Mouse (Mus musculus) heart, embryonic 11.5 days (tissue): ENCODE measurements at regions not wholly inside any gene's neighbourhood (a gene's known extent, or its start where the extent isn't known, plus 50 kb on each side); places are given as distances from the start of the nearest gene placed in this dataset.

Experiments used
- ATAC-seq: fragments of 200-750 bp; cut with Nextera tagmentation; replicated peaks from 2 replicates; pipeline ENCODE4 v1.8.0; 2017; ENCODE audit warnings: moderate library complexity; ENCODE audit not compliant: insufficient number of reproducible peaks, low FRiP score, low TSS enrichment
- H3K27ac ChIP-seq: fragments of 300-500 bp; sonication (generic); 2 replicates; pipeline ENCODE4 v1.5.1; 2014; ENCODE audit warnings: mild to moderate bottlenecking, low read depth, low read length
- H3K27me3 ChIP-seq: fragments of 300-500 bp; sonication (generic); 2 replicates; pipeline ENCODE4 v1.6.1; 2014; ENCODE audit warnings: mild to moderate bottlenecking, low read length, mixed read lengths; ENCODE audit not compliant: control insufficient read depth, insufficient read depth
- H3K36me3 ChIP-seq: fragments of 300-500 bp; sonication (generic); 2 replicates; pipeline ENCODE4 v1.6.1; 2014; ENCODE audit warnings: mild to moderate bottlenecking, low read length, moderate library complexity, mixed read lengths; ENCODE audit not compliant: control insufficient read depth, insufficient read depth
- H3K4me1 ChIP-seq: fragments of 300-500 bp; sonication (generic); 2 replicates; pipeline ENCODE4 v1.6.1; 2014; ENCODE audit warnings: low read length; ENCODE audit not compliant: control insufficient read depth, insufficient read depth
- H3K4me2 ChIP-seq: fragments of 300-500 bp; sonication (generic); 2 replicates; pipeline ENCODE4 v1.6.1; 2014; ENCODE audit warnings: mild to moderate bottlenecking, moderate library complexity
- H3K4me3 ChIP-seq: fragments of 300-500 bp; sonication (generic); 2 replicates; pipeline ENCODE4 v1.5.1; 2014; ENCODE audit warnings: low read depth, low read length
- H3K9ac ChIP-seq: fragments of 300-500 bp; sonication (generic); 2 replicates; pipeline ENCODE4 v1.6.1; 2014; ENCODE audit warnings: mild to moderate bottlenecking, low read depth, low read length, moderate library complexity
- H3K9me3 ChIP-seq: fragments of 300-500 bp; sonication (generic); replicated peaks from 2 replicates; pipeline ENCODE4 v1.6.1; 2016; ENCODE audit warnings: low read length; ENCODE audit not compliant: control insufficient read depth
- WGBS: fragments of 180-500 bp; shearing (Covaris S2); extraction: QIAGEN DNeasy Blood & Tissue Kit; methylation state at CpG from one replicate; pipeline ENCODE4 v1.1.7; 2014; ENCODE audit not compliant: insufficient replicate concordance; 5-methylcytosine and 5-hydroxymethylcytosine counted together

DNA sequence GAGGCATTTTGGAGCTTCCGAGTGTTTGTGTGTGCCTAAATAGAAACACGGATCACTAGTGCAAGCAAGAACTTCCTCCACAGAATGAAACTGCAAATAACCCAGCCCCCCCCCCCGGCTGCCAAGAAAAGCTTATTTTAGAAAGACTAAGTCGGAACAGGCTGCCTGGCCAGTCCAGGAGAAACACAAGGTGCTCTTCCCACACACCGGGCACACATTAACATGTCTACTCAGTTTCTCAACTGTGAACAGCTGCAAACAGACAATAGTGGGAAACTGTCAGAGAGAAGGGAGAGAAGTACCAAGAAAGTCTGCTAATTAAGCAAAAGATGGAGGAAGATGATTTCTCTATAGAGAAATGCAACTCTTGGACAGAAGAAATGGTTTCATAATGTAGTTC is 267.3 kb upstream of the Zbtb20 start:
- H3K4me2 ChIP-seq = no peak overlapping the region
- no peaks in the 10 kb centered on the region for H3K9me3 ChIP-seq
- H3K9ac ChIP-seq = no peak overlapping the region
- ATAC-seq = no peak
- H3K36me3 ChIP-seq = no peaks in the 10 kb centered on the region
- H3K27ac ChIP-seq = no peak overlapping the region
- 53% methylated on average over 5 of the region's 5 CpGs for WGBS
- H3K27me3 ChIP-seq = no peaks in the 10 kb centered on the region
- H3K4me1 ChIP-seq = no peaks in the 10 kb centered on the region
- no peak overlapping the region for H3K4me3 ChIP-seq

DNA sequence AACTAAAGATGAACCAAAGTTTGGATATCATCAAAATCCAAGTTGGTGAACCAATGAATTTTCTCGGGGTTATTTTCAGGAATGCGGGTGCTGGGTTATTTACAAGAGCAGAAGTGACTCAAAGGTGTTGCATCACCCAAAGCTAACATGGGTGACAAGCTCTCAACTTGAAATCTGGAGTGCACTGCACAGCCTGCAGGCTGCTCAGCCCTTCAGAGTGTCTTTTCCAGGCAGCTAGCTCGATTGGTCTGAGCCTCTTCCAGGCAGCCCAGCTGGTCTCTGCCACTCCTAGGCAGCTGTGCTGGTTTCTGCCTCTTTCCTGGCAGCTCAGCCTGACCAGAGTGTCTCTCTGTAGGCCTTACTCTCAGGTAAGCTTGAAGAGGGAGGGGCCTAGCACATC is 251.9 kb upstream of the Gap43 start:
- no peak for ATAC-seq
- H3K9me3 ChIP-seq = no peaks in the 10 kb centered on the region
- no peak overlapping the region for H3K4me3 ChIP-seq
- H3K27ac ChIP-seq = no peak overlapping the region
- no peak overlapping the region for H3K9ac ChIP-seq
- H3K4me2 ChIP-seq = no peak overlapping the region
- H3K27me3 ChIP-seq = no peaks in the 10 kb centered on the region
- 70% methylated on average over 3 of the region's 3 CpGs for WGBS
- H3K4me1 ChIP-seq = no peaks in the 10 kb centered on the region
- no peaks in the 10 kb centered on the region for H3K36me3 ChIP-seq

GRCm38 (mm10) chr16:42591530-42591929 is 251.1 kb upstream of the Gap43 start:
- Histone ChIP-seq H3K4me2 (no peak overlapping the region), H3K4me3 (no peak overlapping the region), H3K27me3 (no peaks in the 10 kb centered on the region), H3K9ac (no peak overlapping the region), H3K4me1 (no peaks in the 10 kb centered on the region), H3K27ac (no peak overlapping the region), H3K9me3 (no peaks in the 10 kb centered on the region), H3K36me3 (no peaks in the 10 kb centered on the region)
- 76% methylated on average over 5 of the region's 5 CpGs for WGBS
- no peak for ATAC-seq

GRCm38 (mm10) chr16:42586196-42586595 is 245.7 kb upstream of the Gap43 start:
- Histone ChIP-seq H3K36me3 (no peaks in the 10 kb centered on the region), H3K9ac (no peak overlapping the region), H3K27me3 (no peaks in the 10 kb centered on the region), H3K27ac (no peak overlapping the region), H3K4me2 (no peak overlapping the region), H3K4me3 (no peak overlapping the region), H3K9me3 (no peaks in the 10 kb centered on the region), H3K4me1 (no peaks in the 10 kb centered on the region)
- ATAC-seq = no peak

- no peaks in the 10 kb centered on the region for H3K36me3 ChIP-seq
- 8% methylated on average over 7 of the region's 7 CpGs for WGBS
- peak overlapping the region; percentile 23; the same call in 1 of the 2 replicates for H3K4me2 ChIP-seq
Observed at GRCm38 (mm10) chr16:42575517-42575946, 235.1 kb upstream of the Gap43 start.

GRCm38 (mm10) chr16:42574978-42575377 is 234.5 kb upstream of the Gap43 start:
- Histone ChIP-seq H3K9ac (no peak overlapping the region), H3K36me3 (no peaks in the 10 kb centered on the region), H3K4me1 (no peaks in the 10 kb centered on the region), H3K4me3 (no peak overlapping the region), H3K4me2 (no peak overlapping the region), H3K27me3 (no peaks in the 10 kb centered on the region), H3K27ac (no peak overlapping the region), H3K9me3 (no peaks in the 10 kb centered on the region)
- WGBS = 30% methylated on average over 1 of the region's 1 CpGs
- ATAC-seq = no peak

More at GRCm38 (mm10) chr16:42575517-42575946, 235.1 kb upstream of the Gap43 start:
- Histone ChIP-seq H3K4me1 (no peaks in the 10 kb centered on the region), H3K9ac (no peak overlapping the region), H3K4me3 (no peak overlapping the region), H3K9me3 (no peaks in the 10 kb centered on the region), H3K27ac (no peak overlapping the region), H3K27me3 (no peaks in the 10 kb centered on the region)
- ATAC-seq = no peak

GRCm38 (mm10) chr16:42570246-42570996 is 230.0 kb upstream of the Gap43 start:
- no peak for ATAC-seq
- WGBS = 73% methylated on average over 6 of the region's 6 CpGs
- H3K9ac ChIP-seq = no peak overlapping the region
- H3K27me3 ChIP-seq = no peaks in the 10 kb centered on the region
- H3K4me2 ChIP-seq = no peak overlapping the region
- H3K4me1 ChIP-seq = no peaks in the 10 kb centered on the region
- H3K27ac ChIP-seq = no peak overlapping the region
- no peaks in the 10 kb centered on the region for H3K36me3 ChIP-seq
- no peaks in the 10 kb centered on the region for H3K9me3 ChIP-seq
- H3K4me3 ChIP-seq = no peak overlapping the region

GRCm38 (mm10) chr16:42569335-42569734 is 228.9 kb upstream of the Gap43 start:
- H3K9me3 ChIP-seq = no peaks in the 10 kb centered on the region
- ATAC-seq = no peak
- no peak overlapping the region for H3K27ac ChIP-seq
- WGBS = 67% methylated on average over 2 of the region's 2 CpGs
- no peaks in the 10 kb centered on the region for H3K4me1 ChIP-seq
- H3K9ac ChIP-seq = no peak overlapping the region
- no peaks in the 10 kb centered on the region for H3K27me3 ChIP-seq
- H3K4me2 ChIP-seq = no peak overlapping the region
- H3K36me3 ChIP-seq = no peaks in the 10 kb centered on the region
- no peak overlapping the region for H3K4me3 ChIP-seq

DNA sequence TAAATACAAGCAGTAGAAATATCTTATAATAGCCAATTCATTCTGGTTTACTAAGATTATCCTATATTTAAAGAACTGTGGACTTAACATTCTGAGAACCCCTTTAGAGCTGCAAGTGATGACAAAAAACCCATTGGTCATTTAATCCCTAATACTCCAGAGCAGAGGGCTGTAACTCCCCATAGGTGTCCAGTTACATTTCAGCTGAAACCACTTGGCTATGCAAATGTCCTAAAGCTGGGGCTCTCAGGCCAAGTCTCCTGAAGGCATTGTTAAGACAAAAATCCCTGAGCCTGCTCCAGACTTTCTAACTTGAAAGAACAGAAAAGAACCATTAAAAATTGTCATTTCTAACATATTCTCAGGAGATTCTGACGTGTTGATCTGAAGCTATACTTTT is 209.1 kb upstream of the Gap43 start:
- Histone ChIP-seq H3K9me3 (no peaks in the 10 kb centered on the region), H3K4me2 (no peak overlapping the region), H3K36me3 (no peaks in the 10 kb centered on the region), H3K27ac (no peak overlapping the region), H3K27me3 (no peaks in the 10 kb centered on the region), H3K9ac (no peak overlapping the region), H3K4me1 (no peaks in the 10 kb centered on the region), H3K4me3 (no peak overlapping the region)
- WGBS = 58% methylated on average over 1 of the region's 1 CpGs
- ATAC-seq = no peak
